Mouse (Mus musculus) erythroid progenitor cell, adult 5-6 weeks (primary cell): Measurements from ENCODE around the gene Pgpep1. TPM values are rescaled to one million over a fixed set of nuclear protein-coding genes. Genes with fewer than 3 reads are reported as not detected.

Experiments
- ATAC-seq: replicated peaks from 2 replicates; pipeline ENCODE4 v1.8.0; 2016; ENCODE audit warnings: moderate number of reproducible peaks, mild to moderate bottlenecking, moderate TSS enrichment, inconsistent platforms; ENCODE audit not compliant: poor library complexity, low FRiP score, severe bottlenecking
- total RNA-seq, 2 experiments: library from RNA; stranded (forward) in 1 of 2; stranded (reverse) in 1 of 2; fragments of 150-400 nt in 1 of 2; fragments of 186-747, 209-891 nt in 1 of 2; gene quantifications; 2 replicates each; pipeline versions ENCODE4 v1.2.3 to v1.2.4; 2015 to 2017; ENCODE audit warnings: low replicate concordance in 2 of 2

Gene Pgpep1
- total RNA-seq, 2 experiments from 2014 or later = under 0.01 to 6.3 TPM

DNA sequence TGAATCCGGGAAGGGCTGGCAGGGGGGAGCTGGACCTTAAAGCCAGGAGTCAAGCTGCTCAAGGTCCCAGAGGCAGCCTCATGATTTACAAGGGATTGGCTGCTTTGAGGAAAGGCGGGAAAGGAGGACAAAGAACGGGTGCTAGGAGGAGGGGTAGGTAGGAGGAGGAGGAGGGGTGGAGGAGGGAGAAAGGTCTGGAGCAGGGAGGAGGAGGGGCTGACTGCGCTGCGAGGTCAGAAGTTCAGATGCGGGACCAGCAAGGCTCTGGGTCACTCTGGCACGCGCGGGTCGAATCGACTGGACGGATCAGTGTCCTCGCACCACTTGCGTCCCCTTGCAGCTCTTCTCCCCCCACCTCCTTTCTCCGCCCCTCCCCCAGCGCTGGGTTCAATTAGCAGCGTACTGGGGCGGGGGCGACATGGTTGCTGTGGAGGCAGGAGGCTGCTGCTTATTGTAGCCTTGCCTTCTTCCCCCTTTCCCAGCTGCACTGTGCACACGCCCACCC lies 31.6 kb upstream of the Pgpep1 start:
- ATAC-seq = no peak

DNA sequence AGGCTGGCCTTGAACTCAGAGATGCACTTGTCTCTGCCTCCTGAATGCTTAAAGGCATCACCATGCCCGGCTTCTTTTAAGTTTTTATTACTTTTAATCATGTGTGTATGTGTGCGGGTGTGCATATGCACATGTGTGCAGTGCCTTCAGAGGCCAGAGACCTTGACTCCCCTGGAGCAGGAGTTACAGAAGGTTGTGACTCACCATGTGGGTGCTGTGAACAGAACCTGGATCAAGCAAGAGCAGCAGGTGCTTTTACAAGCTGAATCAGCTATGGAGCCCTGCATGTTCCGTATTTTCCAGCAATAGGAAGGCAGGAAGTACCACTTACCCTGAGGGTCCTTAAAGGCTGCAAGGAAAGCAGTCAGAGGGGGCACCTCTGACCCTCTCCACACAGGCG lies 31.0 kb upstream of the Pgpep1 start:
- no peak for ATAC-seq

DNA sequence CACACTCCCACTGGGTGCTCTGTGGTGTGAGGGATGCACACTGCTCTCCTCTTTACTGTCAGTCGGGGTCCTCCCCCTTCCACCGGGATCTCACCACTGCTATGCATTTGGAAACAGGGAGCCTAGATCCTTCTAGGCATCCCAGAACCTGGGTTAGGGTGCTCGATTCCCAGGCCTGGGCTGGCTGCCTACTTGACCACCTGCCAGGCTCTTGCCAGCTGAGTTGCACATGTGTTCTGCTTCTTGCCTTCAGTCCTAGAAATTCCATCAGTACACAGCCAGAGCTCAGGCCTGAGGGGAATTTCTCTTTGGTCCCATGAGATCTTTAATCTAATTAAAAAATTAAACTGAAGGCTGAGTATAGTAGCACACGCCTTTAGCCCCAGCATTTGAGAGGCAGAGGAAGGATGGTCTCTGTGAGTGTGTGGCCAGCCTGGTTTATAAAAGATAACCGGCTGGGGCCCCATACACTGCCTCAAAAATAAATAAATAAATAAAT lies 29.8 kb upstream of the Pgpep1 start:
- no peak for ATAC-seq

DNA sequence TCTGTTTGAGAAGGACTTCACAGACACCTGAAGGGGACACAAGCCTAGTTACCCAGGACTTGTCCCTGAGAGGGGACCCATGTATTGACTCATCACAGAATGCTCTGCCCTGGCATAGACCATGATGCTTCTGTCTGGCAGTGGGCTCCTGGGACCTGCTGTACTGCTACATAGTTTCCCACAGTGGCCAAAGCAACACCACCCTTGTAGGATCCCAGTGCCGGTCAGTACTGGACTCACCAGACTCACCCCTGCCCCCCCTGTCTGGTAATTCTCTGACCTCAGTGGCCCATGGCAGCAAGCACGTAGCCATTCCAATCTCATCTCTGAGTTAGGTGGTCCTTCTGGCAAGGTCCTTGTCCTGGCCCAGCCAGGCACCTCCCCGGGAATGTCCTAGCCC lies 27.9 kb upstream of the Pgpep1 start:
- ATAC-seq = no peak

DNA sequence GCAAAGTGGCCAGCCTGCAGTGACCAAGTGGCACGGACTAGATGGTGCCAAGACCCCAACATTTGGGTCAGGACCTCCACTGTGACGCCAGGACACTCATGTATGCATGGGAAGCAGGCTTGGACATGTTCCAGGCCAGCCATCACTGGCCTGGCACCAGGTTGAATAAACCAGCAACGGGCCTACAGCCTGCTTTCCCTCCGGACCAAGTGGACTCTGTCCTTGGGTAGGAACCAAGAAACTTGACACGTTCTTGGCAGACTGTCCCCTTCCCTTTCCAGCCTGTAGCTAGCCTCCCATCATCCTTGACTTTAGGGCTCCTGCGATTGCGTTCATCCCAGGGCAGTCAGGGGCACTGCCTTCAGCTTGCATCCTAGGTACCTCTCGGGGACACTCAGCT lies 27.4 kb upstream of the Pgpep1 start:
- no peak for ATAC-seq

DNA sequence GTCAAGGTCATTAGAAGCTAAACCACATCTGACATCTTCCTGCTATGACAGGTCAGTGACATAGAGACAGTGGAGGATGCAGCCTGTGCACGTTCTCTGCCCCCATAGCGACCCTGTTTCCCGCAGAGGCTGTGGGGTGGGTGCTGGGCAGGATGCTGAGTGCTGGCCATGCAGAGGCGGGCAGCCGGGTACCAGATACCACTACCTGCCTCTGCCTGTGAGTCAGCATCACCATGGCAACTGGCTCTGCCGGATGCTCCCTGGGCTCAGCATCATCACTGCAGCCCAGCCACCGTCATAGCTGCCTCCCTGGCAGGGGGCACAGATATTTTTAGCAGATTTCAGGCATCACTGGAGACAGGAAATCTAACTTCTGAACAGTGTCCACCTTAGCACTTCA lies 24.1 kb upstream of the Pgpep1 start:
- ATAC-seq = no peak

DNA sequence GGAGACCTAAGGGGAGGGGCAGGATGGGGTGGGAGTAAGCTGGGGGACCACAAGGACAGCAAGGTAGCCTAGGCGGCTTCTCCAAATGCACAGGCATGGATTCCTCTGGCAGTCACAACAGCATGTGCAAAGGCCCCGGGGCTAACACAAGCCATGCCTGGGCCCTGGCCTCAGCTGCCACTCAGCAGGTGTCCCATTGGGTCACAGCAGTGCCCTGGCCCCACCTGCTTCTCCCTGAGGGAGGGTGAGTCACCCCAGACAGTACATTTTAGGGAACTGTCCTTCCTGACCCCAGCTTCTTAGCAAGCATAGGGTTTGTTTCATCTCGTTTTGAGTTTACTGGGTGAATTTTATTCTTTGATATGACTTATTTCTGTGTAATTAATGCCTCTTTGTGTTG lies 22.5 kb upstream of the Pgpep1 start:
- no peak for ATAC-seq

DNA sequence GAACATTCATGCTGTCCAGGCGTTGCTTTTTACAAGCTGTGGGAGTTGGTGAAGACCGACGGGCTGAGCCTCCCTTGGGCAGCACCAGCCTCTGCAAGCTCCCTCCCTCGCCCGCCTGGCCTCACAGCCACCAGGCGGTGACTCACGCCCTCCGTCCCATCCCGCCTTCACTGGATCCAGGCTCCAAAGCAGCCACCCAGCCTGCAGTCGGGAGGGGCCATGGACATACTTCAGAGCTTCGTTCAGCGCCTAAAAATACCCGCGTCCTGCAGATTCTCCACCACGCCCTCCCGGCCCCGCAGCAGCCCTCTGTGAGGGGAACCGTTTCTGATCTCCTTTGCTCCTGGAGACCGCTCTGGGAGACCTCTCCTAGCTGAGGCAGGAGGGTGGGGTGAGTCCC lies 22.0 kb upstream of the Pgpep1 start:
- ATAC-seq = no peak

DNA sequence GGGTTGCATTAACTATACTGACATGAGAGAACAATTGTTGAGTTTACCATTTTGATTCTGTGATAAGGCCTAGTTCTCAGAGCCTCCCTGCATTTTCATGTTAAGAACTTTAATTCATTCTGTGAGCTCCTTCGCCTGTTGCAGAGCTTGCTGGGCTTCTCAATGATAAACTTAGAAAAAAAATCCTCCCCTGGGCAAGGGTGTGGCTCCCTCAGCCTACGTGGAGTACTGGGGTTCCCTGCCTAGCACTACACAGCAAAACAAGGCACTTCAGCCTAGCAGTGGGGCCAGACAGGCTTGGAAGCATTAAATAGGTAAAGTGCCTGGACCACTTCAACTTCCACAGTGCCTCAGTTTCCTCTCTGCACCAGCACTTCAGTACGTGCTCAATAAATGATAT lies 21.2 kb upstream of the Pgpep1 start:
- ATAC-seq = no peak

DNA sequence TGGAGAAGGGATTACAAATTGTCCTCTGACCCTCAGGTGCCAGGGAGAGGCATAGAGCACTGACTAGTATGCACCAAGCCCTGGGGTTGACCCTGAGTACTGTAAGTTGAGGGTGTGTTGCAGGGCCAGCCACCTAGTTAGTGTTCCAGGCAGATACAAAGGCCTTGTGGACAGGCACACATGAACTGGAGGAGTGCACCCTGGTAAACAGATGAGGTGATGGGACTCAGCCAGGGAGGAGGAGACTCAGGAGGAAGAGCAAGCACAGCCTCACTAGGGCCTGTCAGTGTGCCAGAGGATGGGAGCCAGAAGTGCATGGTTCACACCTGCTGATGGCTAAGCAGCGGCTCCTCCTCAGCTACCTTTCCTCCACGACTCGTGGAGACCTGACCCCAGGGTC lies 19.9 kb upstream of the Pgpep1 start:
- ATAC-seq = no peak

DNA sequence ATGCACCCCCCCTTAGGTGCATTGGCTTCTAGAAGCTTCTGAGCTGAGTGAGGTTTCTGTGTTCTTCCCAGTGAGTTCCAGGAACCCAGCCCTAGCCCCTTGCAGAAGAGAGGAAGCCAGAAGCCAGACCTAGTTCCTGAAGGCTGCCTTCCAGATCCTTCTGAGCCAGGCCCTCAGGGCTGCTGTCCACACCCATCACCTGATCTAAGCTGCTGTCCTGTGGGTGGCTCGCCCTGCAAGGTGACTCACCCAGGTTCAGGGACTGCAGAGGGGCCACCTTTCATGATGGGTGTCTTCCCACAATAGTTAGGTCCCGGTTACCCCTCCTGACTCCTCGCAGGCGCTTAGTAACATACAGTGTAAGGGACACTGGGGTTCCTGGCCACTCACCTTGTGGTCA lies 19.2 kb upstream of the Pgpep1 start:
- ATAC-seq = no peak

DNA sequence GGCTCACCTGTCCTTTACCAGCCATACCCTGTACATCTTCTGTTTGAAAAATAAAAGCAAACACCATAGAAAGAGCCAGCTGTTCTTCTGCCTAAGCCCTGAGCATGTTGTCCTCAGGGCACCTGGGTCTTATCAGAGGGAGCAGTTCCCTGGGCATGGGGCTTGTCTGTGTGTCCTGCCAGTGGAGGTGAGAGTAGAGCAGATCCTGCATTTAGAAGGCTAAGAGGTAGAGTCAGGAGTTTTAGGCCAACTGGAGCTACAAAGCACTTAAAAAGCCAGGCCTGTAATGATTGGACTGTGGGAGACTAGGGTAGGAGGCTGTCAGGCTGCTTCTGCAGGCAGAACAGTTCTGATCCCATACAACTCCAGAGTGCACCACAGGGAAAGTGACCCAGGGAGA lies 18.5 kb upstream of the Pgpep1 start:
- no peak for ATAC-seq

DNA sequence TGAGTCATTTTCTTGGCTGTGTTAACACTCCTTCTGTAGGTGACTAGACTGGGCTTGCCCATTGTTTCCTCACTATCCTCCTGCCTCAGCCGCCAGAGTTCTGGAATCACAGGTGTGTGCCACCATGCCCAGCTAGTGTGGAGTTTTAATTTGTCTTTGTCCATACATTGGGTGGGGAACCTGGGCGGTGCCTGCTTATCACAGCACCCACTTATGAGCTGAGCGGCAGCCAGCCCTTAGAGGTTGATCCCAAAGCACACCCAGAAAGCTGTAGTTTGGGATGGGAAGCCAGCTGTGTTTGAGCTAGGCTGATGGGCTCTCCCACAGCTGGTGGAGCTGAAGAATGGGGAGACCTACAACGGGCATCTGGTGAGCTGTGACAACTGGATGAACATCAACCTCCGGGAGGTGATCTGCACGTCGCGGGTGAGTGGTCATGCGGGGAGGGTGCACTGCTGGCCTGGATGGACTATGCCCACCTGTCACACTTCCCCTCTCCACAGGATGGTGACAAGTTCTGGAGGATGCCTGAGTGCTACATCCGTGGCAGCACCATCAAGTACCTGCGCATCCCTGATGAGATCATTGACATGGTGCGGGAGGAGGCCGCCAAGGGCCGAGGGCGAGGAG lies 17.4 kb upstream of the Pgpep1 start:
- peak; percentile 17; the same call in 1 of the 2 replicates for ATAC-seq

DNA sequence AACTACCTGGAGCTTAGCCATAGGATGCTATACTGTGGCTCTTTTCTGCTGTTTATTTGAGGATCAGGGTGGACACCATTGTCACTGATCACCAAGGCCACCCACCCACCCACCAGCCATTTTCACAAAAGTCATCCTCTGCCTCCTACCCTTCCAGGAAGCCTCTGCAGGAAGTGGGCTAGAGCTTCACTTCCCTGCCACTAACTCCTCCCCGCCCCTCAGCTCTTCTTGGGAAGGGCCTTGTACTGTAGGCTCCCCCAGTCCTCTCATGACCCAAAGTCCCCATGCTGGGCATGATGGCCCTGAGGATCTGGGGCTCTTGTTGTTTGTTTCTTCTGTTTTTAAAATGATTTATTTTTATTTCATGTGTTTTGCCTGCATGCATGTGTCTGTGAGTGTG lies 15.1 kb upstream of the Pgpep1 start:
- ATAC-seq = no peak

DNA sequence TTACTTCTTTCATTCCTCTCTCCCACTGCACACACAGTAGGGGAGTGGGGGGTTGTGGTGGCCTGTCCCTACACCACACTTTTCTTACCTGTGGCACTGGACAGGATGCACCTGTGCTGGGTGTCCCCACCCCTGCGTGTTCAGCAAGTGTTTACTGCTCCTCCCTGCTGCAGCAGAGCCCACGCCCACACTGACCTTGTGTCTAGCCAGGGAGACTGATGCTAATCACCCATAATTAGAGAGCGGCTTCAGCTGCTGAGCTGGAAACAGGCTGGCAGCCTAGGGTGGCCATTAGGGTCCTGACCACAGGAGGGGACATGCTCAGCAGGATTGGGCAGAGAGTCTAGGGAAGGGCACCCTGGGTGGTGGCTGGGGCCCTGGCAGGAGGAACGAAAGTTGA lies 14.5 kb upstream of the Pgpep1 start:
- peak; percentile 48 for ATAC-seq

DNA sequence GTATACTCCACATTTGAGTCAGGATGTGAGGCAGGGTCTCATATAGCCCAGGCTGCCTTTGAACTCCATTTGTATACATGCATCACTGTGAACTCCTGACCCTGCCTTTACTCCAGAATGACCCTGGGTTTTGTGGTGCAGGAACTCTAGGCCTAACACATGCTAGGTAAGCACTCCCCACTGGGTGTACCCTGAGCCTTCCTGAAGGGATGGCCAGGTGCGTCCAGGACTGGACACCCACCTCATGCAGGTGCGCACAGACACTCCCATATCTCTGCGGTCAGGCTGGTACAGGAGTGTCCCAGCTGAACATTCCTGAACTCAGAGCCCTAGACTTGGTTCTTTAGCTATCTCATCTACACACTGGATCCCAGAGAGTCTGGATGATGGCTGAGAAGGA lies 13.9 kb upstream of the Pgpep1 start:
- no peak for ATAC-seq

DNA sequence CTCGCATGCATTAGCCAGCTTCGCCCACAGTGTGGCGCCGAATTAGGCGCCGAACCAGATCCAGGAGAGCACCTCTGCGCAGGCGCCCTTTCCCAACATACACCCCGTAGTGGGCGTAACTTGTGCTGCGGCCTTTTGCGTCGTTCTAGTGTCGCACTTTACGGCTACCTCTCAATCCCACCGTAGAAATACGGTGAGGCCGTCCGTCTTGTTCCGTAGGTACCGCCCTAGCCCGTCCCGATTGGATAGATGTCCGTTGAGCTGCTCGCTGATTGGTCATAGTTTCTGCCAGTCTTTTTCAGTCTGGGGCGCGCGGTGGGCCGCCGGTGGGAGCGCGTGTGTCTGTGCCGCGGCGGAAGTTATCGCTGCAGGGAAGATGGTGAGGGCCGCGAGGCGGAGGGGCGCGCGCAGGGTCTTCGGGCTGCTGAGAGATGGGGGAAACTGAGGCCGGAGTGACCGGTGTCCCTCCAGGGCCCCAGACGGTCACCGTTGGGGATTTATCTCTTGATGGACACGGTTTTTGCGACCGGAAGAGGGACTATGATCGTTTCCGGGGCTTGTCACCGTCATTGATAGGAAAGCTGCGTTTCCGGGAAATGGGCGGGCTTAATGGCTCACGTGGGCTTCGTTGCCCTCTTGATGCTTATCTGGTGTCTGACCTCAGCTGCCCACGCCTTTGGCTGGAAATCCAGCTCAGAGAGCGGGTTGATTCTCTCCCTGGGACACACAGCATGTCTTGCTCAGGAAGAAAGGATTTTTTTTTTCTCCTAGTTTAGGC lies 13.1 kb upstream of the Pgpep1 start, which contains the start of gene Lsm4:
Gene Lsm4, plus strand, starts transcription at position 170 of the 778 bp plus-strand sequence.
- peak; percentile 85 for ATAC-seq

DNA sequence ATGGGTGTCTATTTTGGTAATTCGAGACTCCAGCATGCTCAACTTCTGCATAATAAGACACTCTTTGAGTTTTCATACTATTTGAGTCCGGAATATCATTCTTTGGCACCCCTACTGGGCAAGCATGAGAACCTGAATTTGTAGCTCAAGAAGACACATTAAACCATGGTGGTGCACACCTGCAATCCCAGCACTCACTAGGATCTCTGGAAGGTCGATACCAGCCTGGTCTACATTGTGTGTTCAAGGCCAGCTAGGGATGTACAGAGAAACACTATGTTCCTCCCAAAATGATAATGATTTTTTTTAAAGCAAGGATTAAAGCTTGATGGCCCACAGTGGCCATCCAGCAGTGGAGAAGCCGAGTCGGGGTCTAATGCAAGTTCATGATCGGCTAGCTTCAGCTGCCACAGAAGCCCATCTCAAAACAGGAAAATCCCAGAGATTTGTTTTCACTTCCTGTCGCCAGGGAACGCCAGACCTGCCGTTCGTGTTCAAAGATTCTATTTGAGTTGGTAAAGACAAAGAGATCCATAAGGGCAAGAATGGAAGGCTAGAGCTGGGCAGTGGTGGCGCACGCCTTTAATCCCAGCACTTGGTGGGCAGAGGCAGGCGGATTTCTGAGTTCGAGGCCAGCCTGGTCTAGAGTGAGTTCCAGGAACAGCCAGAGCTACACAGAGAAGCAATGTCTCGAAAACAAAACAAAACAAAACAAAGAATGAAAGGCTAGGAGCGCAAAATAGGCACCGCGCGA lies 12.3 kb upstream of the Pgpep1 start:
- no peak for ATAC-seq

DNA sequence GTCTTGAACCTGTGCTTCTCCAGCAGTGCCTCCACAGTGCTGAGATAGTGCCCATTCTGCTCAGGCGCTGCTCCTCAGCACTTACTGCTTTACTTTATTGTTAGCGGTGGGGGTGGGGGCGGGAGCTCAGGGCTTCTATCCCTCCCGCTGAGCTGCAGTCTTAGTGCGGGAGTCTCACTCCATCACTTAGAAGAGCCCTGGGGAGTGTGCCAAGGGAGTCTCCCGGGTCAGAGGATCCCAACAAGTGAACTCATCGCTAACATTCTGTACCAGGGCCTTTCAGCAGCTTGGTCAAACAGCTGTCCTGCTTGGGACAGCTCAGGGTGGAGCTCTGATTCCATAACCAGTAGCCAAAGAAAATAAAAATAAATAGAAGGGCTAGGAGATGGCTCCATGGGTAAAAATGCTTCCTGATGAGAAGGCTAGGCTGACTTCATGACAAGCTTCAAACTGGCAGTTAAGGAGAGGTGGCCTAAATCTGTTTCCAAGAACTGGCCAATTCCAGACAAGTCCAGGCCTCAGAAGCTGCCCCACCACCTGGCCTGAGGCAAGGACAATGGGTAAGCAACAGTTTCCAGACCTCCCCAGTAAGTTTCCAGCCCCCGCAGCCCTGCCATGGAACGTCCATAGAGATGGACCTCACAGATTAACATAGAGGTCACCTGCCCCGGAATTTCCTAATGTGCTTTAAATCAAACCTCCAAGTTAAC lies 11.6 kb upstream of the Pgpep1 start:
- ATAC-seq = no peak

DNA sequence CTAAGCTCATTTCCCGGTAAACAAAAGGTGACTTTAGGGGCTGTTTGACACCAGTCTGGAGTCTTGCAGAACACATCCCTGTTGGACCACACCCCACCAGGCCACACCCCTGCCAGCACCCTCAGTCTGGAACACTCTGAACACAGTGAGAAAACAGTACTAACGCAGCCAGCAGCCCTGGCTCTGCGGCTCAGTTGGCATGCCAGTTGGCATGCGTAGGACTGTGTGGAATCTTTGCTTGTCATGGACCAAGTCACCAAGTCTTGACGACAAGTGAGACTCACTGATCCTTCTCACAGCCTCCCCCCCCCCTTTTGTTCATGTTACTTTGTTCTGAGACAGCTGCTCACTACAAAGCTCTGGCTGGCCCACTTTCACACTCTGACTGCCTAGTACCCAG lies 6.9 kb upstream of the Pgpep1 start:
- peak; percentile 76 for ATAC-seq
